Mouse (Mus musculus) G1E (cell line): ENCODE results near the gene Epha1.

ENCODE experiments used
- CTCF ChIP-seq: IDR thresholded peaks from 2 replicates; pipeline ENCODE4 v1.5.1; 2012; ENCODE audit warnings: low read depth, low read length, inconsistent platforms, mixed read lengths
- GATA1 ChIP-seq: IDR thresholded peaks from 2 replicates; pipeline ENCODE4 v1.6.1; 2012; ENCODE audit warnings: borderline replicate concordance, low read length, inconsistent platforms, mixed read lengths
- GATA2 ChIP-seq: IDR thresholded peaks from 2 replicates; pipeline ENCODE4 v1.6.1; 2012; ENCODE audit warnings: low read depth, low read length, inconsistent platforms, borderline replicate concordance
- POLR2AphosphoS5 ChIP-seq: IDR thresholded peaks from 2 replicates; pipeline ENCODE4 v1.6.1; 2012; ENCODE audit warnings: low read depth, low read length, inconsistent platforms; ENCODE audit not compliant: insufficient replicate concordance

GRCm38 (mm10) chr6:42349006-42349425 lies 24.1 kb downstream of the Epha1 start:
- TF ChIP-seq GATA2 = no peak
- no peak for TF ChIP-seq POLR2AphosphoS5
- no peak for TF ChIP-seq CTCF
- TF ChIP-seq GATA1 = no peak
